Mouse (Mus musculus) c-Kit-positive CD71-negative TER-119-negative erythroid progenitor cells, embryonic 14.5 days (primary cell): ENCODE results near the gene Hsf2bp.

ENCODE experiments used
- DNase-seq: peaks from one replicate; pipeline ENCODE4 v3.0.0-alpha.2; 2013; ENCODE audit warnings: low read depth

Gene Hsf2bp

DNA sequence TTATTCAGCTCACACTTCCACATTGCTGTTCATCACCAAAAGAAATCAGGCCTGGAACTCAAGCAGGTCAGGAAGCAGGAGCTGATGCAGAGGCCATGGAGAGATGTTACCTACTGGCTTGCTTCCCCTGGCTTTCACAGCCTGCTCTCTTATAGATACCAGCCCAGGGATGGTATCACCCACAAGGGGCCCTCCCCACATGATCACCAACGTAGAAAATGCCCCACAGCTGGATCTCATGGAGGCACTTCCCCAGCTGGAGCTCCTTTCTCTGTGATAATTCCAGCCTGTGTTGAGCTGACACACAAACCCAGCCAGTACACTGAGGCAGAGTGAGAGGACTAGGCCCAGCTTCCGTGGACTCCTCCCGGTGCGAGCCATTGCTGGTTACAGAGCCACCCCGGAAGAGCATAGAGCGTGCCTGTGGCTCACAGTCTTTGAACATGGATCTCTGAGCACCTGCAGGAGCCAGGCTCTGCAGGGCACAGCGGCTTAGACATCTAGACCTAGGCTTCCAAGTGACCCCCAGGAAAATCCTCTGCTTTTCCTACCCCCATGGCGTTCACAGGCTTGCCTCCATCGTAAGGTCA lies 130.9 kb downstream of the Hsf2bp start:
- no peak for DNase-seq

- no peak for DNase-seq
Observed at GRCm38 (mm10) chr17:31904036-31904435, 132.1 kb downstream of the Hsf2bp start.

- DNase-seq: no peak
Observed at GRCm38 (mm10) chr17:31902630-31903198, 133.4 kb downstream of the Hsf2bp start.

- no peak for DNase-seq
Observed at GRCm38 (mm10) chr17:31901461-31902204, 134.5 kb downstream of the Hsf2bp start.

- no peak for DNase-seq
Observed at GRCm38 (mm10) chr17:31898941-31899340, 137.2 kb downstream of the Hsf2bp start.

GRCm38 (mm10) chr17:31897186-31897793 lies 138.9 kb downstream of the Hsf2bp start:
- DNase-seq: no peak

DNA sequence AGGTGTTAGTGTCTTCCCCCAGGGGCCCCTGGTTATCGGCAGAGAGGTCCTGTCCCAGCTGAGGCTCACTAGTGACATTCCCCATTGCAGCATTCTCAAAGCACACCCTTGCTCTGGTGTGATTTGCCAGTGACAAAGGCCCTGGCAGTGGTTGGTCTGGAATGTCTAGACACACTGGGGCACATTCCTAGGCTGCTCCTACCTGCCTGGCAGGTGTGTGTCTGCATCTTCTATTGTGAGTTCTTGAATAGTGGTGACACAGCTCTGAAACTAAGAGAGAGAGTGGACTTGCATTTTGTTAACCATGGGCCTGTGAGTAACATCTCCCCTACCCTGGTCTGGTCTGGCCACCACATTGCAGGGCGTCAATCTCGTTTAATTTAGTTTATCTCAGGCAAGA lies 139.4 kb downstream of the Hsf2bp start:
- no peak for DNase-seq

DNA sequence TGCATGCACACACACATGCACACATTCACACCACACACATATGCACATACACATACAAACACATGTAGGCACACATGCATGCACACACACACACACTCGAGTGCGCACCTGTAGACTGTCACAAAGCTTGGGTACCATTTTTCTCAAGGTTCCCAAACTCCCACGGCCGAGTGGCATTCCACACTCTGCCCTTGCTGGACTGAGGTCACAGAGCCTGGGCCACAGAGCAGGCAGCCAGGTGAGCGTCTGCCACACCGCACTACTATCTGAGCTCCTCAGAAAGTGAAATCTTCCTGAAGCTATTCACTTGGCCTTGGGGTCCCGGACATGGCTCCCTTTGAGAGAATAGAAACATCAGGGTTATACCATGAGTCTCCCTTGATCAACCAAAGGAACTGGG lies 139.8 kb downstream of the Hsf2bp start:
- no peak for DNase-seq
